Mouse (Mus musculus) kidney, postnatal 36 days (tissue): ENCODE measurements around the gene Zfp706.

Experiments used
- DNase-seq, 2 experiments: peaks; one replicate each; pipeline ENCODE4 v3.0.0; 2021 to 2022; ENCODE audit warnings: mixed read lengths in 2 of 2

Gene Zfp706

GRCm38 (mm10) chr15:37007233-37007958, at the start of gene Zfp706:
TSS of gene Zfp706 (minus strand) at chr15:37007773.
- DNase-seq, result peak; percentile 99 to 100

- peak in 1 of 2 experiments; percentile 20 for DNase-seq
These were observed 47.0 kb upstream of the Zfp706 start for GRCm38 (mm10) chr15:37054582-37054981.

- DNase-seq, result no peak
These were observed 45.7 kb upstream of the Zfp706 start for GRCm38 (mm10) chr15:37053085-37053762.

- no peak for DNase-seq
These were observed 39.8 kb upstream of the Zfp706 start for GRCm38 (mm10) chr15:37047403-37047802.

- peak; percentile 31 to 55 for DNase-seq
These were observed 39.0 kb upstream of the Zfp706 start for GRCm38 (mm10) chr15:37046586-37046985.

GRCm38 (mm10) chr15:37046131-37046530, 38.6 kb upstream of the Zfp706 start:
- peak; percentile 51 to 63 for DNase-seq

GRCm38 (mm10) chr15:37045456-37045855, 37.9 kb upstream of the Zfp706 start:
- DNase-seq, result no peak

- DNase-seq, result no peak
These were observed 35.0 kb upstream of the Zfp706 start for GRCm38 (mm10) chr15:37042559-37042958.

- DNase-seq, result peak; percentile 68 to 76
These were observed 33.6 kb upstream of the Zfp706 start for GRCm38 (mm10) chr15:37041214-37041613.

GRCm38 (mm10) chr15:37038666-37039065, 31.1 kb upstream of the Zfp706 start:
- DNase-seq, result no peak

GRCm38 (mm10) chr15:37037704-37038103, 30.1 kb upstream of the Zfp706 start:
- DNase-seq, result no peak

GRCm38 (mm10) chr15:37036481-37037156, 29.0 kb upstream of the Zfp706 start:
- DNase-seq, result peak in 1 of 2 experiments; percentile 48

- DNase-seq, result no peak
These were observed 26.6 kb upstream of the Zfp706 start for GRCm38 (mm10) chr15:37034155-37034554.

GRCm38 (mm10) chr15:37033431-37033830, 25.9 kb upstream of the Zfp706 start:
- no peak for DNase-seq

GRCm38 (mm10) chr15:37031334-37032150, 24.0 kb upstream of the Zfp706 start:
- DNase-seq, result no peak

- no peak for DNase-seq
These were observed 23.4 kb upstream of the Zfp706 start for GRCm38 (mm10) chr15:37030929-37031328.

GRCm38 (mm10) chr15:37027956-37028355, 20.4 kb upstream of the Zfp706 start:
- DNase-seq, result no peak

GRCm38 (mm10) chr15:37026458-37026857, 18.9 kb upstream of the Zfp706 start:
- no peak for DNase-seq

- no peak for DNase-seq
These were observed 13.1 kb upstream of the Zfp706 start for GRCm38 (mm10) chr15:37020581-37021245.

- DNase-seq, result no peak
These were observed 11.9 kb upstream of the Zfp706 start for GRCm38 (mm10) chr15:37019434-37019833.

GRCm38 (mm10) chr15:37011897-37012296, 4.3 kb upstream of the Zfp706 start:
- DNase-seq, result no peak

- DNase-seq, result no peak
These were observed 3.7 kb upstream of the Zfp706 start for GRCm38 (mm10) chr15:37011316-37011715.
